Mouse (Mus musculus) liver, embryonic 13.5 days (tissue): ENCODE results near the gene Scube3. TPM values are rescaled to one million over a fixed set of nuclear protein-coding genes. Genes with fewer than 3 reads are reported as not detected.

Experiments
- ATAC-seq: fragments of 200-750 bp; cut with Nextera tagmentation; 2 replicates; pipeline ENCODE4 v1.8.0; 2017; ENCODE audit warnings: low read depth, mild to moderate bottlenecking, moderate number of reproducible peaks, moderate library complexity
- DNase-seq: peaks from one replicate; pipeline ENCODE4 v3.0.0; 2022
- H3K27ac ChIP-seq: fragments of 300-500 bp; sonication (generic); 2 replicates; pipeline ENCODE4 v1.5.1; 2015; ENCODE audit warnings: moderate library complexity, mild to moderate bottlenecking, inconsistent platforms
- H3K27me3 ChIP-seq: fragments of 300-500 bp; sonication (generic); 2 replicates; pipeline ENCODE4 v1.6.1; 2015; ENCODE audit warnings: mild to moderate bottlenecking, inconsistent platforms
- H3K36me3 ChIP-seq: fragments of 300-500 bp; sonication (generic); 2 replicates; pipeline ENCODE4 v1.6.1; 2015; ENCODE audit warnings: mild to moderate bottlenecking, inconsistent platforms
- H3K4me1 ChIP-seq: fragments of 300-500 bp; sonication (generic); replicated peaks from 2 replicates; pipeline ENCODE4 v1.6.1; 2015; ENCODE audit warnings: inconsistent platforms
- H3K4me2 ChIP-seq: fragments of 300-500 bp; sonication (generic); 2 replicates; pipeline ENCODE4 v1.6.1; 2015; ENCODE audit warnings: inconsistent platforms, mild to moderate bottlenecking, moderate library complexity
- H3K4me3 ChIP-seq: fragments of 300-500 bp; sonication (generic); replicated peaks from 2 replicates; pipeline ENCODE4 v1.5.1; 2015; ENCODE audit warnings: mild to moderate bottlenecking, inconsistent platforms
- H3K9ac ChIP-seq: fragments of 300-500 bp; sonication (generic); 2 replicates; pipeline ENCODE4 v1.6.1; 2015; ENCODE audit warnings: mild to moderate bottlenecking, inconsistent platforms
- H3K9me3 ChIP-seq: fragments of 300-500 bp; sonication (generic); replicated peaks from 2 replicates; pipeline ENCODE4 v1.6.1; 2016; ENCODE audit warnings: inconsistent platforms
- WGBS: fragments of 180-500 bp; shearing (Covaris S2); methylation state at CpG from one replicate; pipeline ENCODE4 v1.1.7; 2015; ENCODE audit not compliant: insufficient replicate concordance; 5-methylcytosine and 5-hydroxymethylcytosine counted together
- polyA plus RNA-seq: library from polyadenylated mRNA; unstranded; fragments of >200 nt; fragmentation: Nextera tagmentation; extraction: Ambion mirVana; gene quantifications from 2 replicates; pipeline ENCODE4 v1.2.1, GENCODE M21; 2015

Gene Scube3
- polyA plus RNA-seq, 1 experiment from 2014 or later = 0.29 TPM

DNA sequence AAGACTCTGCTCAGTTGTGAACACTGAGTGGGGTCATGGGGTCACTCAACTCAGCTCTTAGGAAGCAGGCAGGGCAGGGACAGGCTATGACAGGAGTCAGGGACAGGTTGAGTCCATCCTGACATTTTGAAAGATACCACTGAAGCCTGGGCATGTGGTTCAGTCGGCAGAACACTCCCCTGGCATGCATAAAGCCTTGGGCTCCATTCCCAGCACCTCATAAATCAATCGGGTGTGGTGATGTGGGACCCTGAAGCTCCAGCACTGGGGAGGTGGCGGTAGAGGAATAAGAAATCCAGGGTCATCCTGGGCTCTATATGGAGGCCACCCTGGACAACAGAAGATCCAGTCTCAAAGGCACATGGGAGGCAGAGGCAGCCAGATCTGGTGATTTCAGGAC lies 6.4 kb upstream of the Scube3 start:
- 49% methylated on average over 3 of the region's 3 CpGs for WGBS
- no peak overlapping the region for H3K4me3 ChIP-seq
- no peak overlapping the region for H3K9ac ChIP-seq
- H3K27me3 ChIP-seq = peaks cover 49% of the 10 kb centered on the region
- DNase-seq (no peak), ATAC-seq (no peak)
- H3K4me1 ChIP-seq = no peaks in the 10 kb centered on the region
- H3K9me3 ChIP-seq = no peaks in the 10 kb centered on the region
- no peaks in the 10 kb centered on the region for H3K36me3 ChIP-seq
- H3K4me2 ChIP-seq = no peak overlapping the region
- H3K27ac ChIP-seq = no peak overlapping the region

DNA sequence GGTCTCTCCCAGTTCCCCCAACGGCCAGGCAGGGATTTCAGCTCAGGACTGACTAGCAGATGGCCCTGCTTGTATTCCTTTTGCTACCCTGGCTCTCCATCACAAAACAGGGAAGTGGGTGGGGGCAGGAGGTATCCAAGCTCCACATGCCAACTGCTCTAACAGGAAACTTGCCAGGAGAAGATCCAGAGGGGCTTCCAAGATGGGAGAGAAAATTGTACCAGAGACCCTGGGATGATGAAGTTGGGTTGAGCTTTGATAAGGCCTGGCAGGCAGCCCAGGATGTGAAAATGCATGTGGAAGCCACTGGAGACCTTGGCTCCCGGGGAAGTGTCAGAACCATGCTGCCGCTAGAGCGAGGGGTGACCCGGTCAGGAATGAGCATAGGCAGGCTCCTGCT lies 5.7 kb upstream of the Scube3 start:
- H3K4me1 ChIP-seq = 0 out of 2 replicates have a peak, but pooled peaks cover under 1% of the 10 kb centered on the region
- ATAC-seq = no peak

DNA sequence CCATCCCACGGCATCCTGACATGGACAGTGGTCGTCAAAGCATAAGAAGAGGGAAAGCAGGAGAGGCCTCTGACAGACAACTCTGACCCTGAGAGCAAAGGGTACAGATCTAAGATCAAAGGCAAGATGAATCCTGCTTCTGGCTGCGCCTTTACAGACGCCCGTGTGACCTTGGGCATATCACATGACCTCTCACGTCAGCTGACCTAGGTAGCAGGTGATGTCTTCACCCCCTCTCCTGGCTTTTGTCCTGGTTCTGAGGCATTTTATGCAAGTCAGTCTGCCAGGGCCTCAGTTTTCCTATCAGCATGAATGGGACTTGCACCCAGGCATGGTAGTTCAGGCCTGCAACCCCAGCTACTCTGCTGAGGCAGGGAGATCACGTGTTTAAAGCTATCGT lies 3.9 kb upstream of the Scube3 start:
- no peaks in the 10 kb centered on the region for H3K9me3 ChIP-seq
- peaks cover 12% of the 10 kb centered on the region for H3K4me1 ChIP-seq
- peaks cover 74% of the 10 kb centered on the region for H3K27me3 ChIP-seq
- H3K4me3 ChIP-seq = no peak overlapping the region
- H3K36me3 ChIP-seq = no peaks in the 10 kb centered on the region
- no peak overlapping the region for H3K4me2 ChIP-seq
- no peak overlapping the region for H3K9ac ChIP-seq
- DNase-seq = no peak
- ATAC-seq = no peak
- WGBS = 66% methylated on average over 8 of the region's 8 CpGs
- no peak overlapping the region for H3K27ac ChIP-seq

More for the DNA sequence above, 5.7 kb upstream of the Scube3 start:
- DNase-seq = no peak
- no peak overlapping the region for H3K9ac ChIP-seq
- no peaks in the 10 kb centered on the region for H3K9me3 ChIP-seq
- no peak overlapping the region for H3K4me3 ChIP-seq
- no peak overlapping the region for H3K27ac ChIP-seq
- peaks cover 57% of the 10 kb centered on the region for H3K27me3 ChIP-seq
- WGBS = 35% methylated on average over 5 of the region's 5 CpGs
- no peak overlapping the region for H3K4me2 ChIP-seq
- no peaks in the 10 kb centered on the region for H3K36me3 ChIP-seq

DNA sequence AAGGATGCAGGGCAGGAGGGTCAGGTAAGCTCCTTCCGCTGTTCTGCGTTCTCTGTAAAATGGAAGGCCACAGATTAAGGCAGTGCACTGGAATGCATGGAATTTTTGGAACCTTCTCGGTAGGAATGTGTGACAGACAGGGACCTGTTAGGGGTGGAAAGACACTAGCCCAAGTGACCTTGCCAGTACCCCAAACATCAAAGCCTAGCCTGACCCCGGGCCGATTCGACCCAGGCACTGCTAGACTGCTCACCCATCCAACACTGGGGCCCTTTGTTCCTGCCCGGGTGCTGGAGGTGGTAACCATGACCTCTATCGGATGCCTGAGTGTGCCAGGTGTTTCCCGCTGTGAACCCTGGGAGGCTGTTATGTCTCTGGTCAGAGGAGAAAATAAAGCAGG lies 3.3 kb upstream of the Scube3 start:
- no peaks in the 10 kb centered on the region for H3K9me3 ChIP-seq
- no peak overlapping the region for H3K4me2 ChIP-seq
- 64% methylated on average over 9 of the region's 9 CpGs for WGBS
- no peak overlapping the region for H3K27ac ChIP-seq
- no peak for ATAC-seq
- no peak for DNase-seq
- H3K4me3 ChIP-seq = no peak overlapping the region
- peaks cover 81% of the 10 kb centered on the region for H3K27me3 ChIP-seq
- H3K4me1 ChIP-seq = peaks cover 16% of the 10 kb centered on the region
- H3K36me3 ChIP-seq = no peaks in the 10 kb centered on the region
- H3K9ac ChIP-seq = no peak overlapping the region

DNA sequence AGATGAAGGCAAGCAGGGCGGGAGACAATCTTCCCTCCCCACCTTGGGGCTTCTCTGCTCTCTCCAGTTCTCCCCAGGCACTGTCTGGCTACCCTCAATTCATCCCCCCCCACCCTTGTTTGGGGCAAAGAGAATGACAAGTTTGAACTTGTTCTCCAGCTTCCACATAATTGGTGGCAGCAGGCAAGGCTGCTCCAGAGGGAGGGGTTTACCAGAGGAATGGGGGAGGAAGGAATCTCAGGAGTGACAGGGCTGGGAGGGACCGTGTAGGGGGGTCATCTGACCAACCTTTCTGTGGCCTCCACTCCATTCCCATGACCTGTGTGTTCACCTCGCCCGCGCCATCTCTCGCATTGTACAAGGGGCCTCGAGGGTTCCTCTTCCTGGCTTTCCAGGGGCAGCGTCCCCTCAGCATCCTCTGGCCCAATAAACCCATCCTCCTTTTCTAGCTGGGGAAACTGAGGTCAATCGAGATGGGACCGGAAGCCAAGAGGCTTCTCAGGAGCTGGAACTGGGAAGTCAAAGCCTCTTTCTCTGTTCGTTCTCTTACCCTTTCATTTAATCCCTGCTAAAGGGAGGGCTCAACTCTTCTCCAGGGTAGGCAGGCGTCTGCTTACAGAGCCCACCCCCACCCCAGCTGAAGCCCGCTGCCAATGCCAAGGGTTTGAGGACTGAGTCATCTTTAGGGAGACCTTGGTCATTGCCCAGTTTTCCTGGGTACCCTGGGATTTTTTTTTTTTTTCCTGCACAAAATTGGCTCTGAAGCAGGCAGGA lies 1.3 kb upstream of the Scube3 start:
- 16% methylated on average over 13 of the region's 13 CpGs for WGBS
- Histone ChIP-seq H3K4me1 (peaks cover 27% of the 10 kb centered on the region), H3K9me3 (no peaks in the 10 kb centered on the region), H3K4me3 (no peak overlapping the region), H3K27me3 (peaks cover 95% of the 10 kb centered on the region), H3K4me2 (no peak overlapping the region), H3K36me3 (no peaks in the 10 kb centered on the region), H3K27ac (no peak overlapping the region), H3K9ac (no peak overlapping the region)
- no peak for ATAC-seq
- DNase-seq = no peak

DNA sequence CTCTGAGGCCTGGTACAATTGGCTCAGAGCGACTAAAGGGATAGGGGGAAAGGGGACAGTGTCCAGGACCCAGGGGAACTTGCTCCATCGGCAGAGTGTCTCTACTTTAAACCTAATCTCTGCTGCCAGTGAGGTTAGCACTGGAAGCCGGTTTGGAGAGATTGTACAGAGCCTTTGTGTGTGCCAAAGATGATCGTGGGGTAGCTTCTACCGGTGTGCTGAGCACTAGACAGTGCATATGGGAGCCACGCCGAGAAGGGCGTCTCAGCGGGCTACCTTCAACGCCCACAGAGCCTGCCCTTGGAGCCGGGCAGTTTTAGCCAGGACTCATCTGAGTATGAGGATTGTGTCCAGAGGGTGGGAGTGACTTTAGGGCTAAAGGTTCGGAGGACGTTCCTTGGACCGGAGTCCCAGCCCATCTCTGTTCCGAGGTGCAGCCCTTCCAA lies 713 bp upstream of the Scube3 start:
- H3K4me2 ChIP-seq = peak overlapping the region; percentile 71
- peak overlapping the region; percentile 59 for H3K4me3 ChIP-seq
- peaks cover 98% of the 10 kb centered on the region for H3K27me3 ChIP-seq
- H3K4me1 ChIP-seq = peaks cover 27% of the 10 kb centered on the region
- WGBS = 3% methylated on average over 15 of the region's 15 CpGs
- H3K9ac ChIP-seq = no peak overlapping the region
- ATAC-seq (no peak), DNase-seq (no peak)
- no peaks in the 10 kb centered on the region for H3K9me3 ChIP-seq
- H3K36me3 ChIP-seq = no peaks in the 10 kb centered on the region
- no peak overlapping the region for H3K27ac ChIP-seq

DNA sequence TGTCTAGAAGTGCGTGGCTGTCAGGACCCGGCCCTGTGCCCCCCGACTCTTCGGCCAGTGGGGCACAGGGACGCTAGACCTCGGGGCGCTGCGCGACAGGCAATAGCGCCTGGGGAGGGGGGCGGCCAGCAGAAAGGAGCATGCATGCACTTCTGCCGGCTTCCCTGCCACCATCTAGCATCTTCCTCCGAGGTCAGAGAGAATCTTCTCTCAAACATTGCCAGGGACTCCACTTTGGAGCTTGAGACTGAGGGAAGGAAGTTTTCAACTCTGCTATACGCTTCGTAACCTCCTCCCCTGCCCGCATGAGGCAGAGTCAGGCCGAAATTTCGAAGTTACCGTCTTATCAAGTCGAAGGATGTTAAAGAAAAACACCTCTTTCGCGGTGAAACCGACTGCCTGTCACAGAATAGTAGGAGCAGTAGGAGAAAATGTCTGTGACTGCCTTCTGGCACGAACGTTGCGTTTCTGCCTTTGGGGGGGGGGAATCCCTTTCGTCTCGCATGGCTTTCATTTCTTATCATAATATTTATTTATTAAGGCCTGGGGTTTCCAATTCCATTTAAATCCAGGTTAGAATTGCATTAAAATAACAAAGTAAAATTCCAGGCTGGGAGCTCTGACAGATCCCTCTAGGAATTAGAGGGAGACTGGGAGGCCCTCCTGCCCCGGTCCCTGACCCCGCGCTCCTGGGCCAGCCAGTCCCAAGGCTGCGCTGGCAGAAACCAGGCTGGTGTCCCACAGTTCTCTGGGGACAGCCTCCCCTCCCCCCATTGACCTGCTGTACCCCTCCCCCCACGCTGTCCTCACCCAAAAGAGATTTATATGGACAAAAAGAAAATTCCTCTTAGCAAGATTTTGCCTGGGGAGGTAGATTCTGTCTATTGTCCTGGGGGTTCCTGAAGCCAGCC lies 1.0 kb downstream of the Scube3 start:
- Histone ChIP-seq H3K4me2 (peak overlapping the region; percentile 71), H3K36me3 (no peaks in the 10 kb centered on the region), H3K27me3 (peaks cover 97% of the 10 kb centered on the region), H3K27ac (no peak overlapping the region), H3K9me3 (no peaks in the 10 kb centered on the region), H3K9ac (peak overlapping the region; percentile 49), H3K4me3 (peak overlapping the region; percentile 59), H3K4me1 (peaks cover 27% of the 10 kb centered on the region)
- ATAC-seq (no peak), DNase-seq (no peak)
- under 1% methylated on average over 33 of the region's 33 CpGs for WGBS

DNA sequence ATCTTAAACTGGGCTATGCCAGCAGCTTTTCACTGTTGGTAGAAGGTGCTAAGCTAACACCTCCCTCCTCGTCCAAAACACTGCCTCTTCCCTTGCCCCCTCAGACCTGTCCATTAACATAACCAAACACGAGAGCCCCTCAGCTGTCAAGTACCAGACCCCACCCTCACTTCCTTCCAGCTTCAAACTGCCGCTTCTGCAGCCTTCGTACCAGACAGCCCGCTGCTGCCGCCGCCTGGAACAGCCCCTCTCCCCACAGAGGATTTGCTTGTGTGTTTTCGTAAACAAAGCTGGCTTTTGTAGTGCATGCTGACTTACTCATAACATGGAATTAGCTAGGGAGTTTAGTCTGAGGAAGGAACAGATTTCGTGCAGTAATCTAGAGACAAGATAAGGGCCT lies 1.8 kb downstream of the Scube3 start:
- 3% methylated on average over 9 of the region's 9 CpGs for WGBS
- no peak overlapping the region for H3K4me3 ChIP-seq
- no peak for ATAC-seq

DNA sequence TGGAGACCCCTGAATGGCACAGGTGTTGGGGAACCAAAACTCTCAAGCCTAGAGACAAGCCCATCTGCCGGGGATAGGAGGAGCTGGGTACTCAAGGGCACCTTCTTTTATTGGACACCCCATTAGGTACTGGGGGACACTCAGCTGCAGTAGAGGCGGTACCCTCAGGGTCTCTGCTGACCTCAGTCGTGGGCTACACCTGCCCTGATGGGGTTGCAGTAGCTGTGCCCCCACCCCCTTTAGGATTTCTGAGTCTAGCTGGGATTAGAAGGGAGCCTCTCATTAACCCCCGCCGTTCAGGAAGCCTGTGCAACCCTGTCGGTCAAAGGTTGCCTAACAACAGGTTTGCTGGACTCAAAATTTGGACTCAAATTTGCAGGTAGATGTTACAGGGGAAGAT lies 2.3 kb downstream of the Scube3 start:
- ATAC-seq = no peak
- Histone ChIP-seq H3K4me2 (peak overlapping the region; percentile 71), H3K9ac (no peak overlapping the region), H3K27me3 (peaks cover 97% of the 10 kb centered on the region), H3K9me3 (no peaks in the 10 kb centered on the region), H3K36me3 (no peaks in the 10 kb centered on the region), H3K4me3 (no peak overlapping the region), H3K27ac (no peak overlapping the region), H3K4me1 (peaks cover 27% of the 10 kb centered on the region)
- no peak for DNase-seq
- 13% methylated on average over 6 of the region's 6 CpGs for WGBS

More for the DNA sequence above, 1.8 kb downstream of the Scube3 start:
- H3K4me2 ChIP-seq = peak overlapping the region; percentile 71
- peaks cover 97% of the 10 kb centered on the region for H3K27me3 ChIP-seq
- H3K36me3 ChIP-seq = no peaks in the 10 kb centered on the region
- peaks cover 27% of the 10 kb centered on the region for H3K4me1 ChIP-seq
- H3K27ac ChIP-seq = no peak overlapping the region
- DNase-seq = no peak
- H3K9me3 ChIP-seq = no peaks in the 10 kb centered on the region
- H3K9ac ChIP-seq = no peak overlapping the region

DNA sequence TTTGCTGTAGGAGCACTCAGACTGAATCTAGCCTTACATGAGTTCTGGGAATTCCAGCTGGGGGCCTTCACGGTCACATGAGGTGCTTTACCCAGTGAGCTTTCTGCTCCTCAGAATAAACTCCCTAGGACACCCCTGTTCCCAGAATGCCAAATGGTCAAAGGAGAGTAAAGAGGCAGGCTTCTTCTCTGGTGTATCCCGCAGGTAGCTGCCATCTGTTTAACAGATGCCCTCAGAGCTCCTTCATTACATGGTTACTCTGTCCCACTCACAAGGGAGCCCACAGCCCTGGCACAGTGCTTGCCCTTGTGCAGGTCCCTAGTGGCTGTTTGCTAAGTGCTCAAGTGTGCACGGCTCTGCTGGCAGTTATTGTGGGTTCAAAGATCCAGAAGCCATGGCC lies 6.3 kb downstream of the Scube3 start:
- no peak overlapping the region for H3K4me2 ChIP-seq

DNA sequence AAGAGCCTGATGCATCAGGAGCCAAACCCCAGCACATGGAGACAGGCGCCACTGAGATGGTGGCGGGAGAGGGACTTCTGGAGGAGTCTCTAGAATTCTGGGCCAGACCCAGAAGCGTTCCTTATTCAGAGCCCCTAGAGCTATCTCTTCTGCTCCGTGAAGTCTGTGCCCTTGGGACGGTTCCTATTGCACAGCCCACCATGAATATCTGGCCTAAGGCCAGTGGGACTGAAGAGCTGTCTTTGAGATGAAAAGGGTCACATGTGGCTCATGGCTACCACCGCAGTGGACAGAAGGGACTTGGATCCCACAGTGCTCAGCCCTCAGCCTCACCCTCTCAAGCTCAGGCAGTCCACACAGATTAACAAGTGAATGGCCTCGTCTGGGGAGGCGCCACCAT lies 7.8 kb downstream of the Scube3 start:
- H3K4me1 ChIP-seq = peaks cover 1% of the 10 kb centered on the region
- H3K36me3 ChIP-seq = no peaks in the 10 kb centered on the region
- 63% methylated on average over 8 of the region's 8 CpGs for WGBS
- peaks cover 46% of the 10 kb centered on the region for H3K27me3 ChIP-seq
- H3K9ac ChIP-seq = no peak overlapping the region
- H3K4me2 ChIP-seq = no peak overlapping the region
- H3K9me3 ChIP-seq = no peaks in the 10 kb centered on the region
- DNase-seq (no peak), ATAC-seq (no peak)
- H3K27ac ChIP-seq = no peak overlapping the region
- no peak overlapping the region for H3K4me3 ChIP-seq

More for the DNA sequence above, 6.3 kb downstream of the Scube3 start:
- no peaks in the 10 kb centered on the region for H3K36me3 ChIP-seq
- peaks cover 60% of the 10 kb centered on the region for H3K27me3 ChIP-seq
- H3K9me3 ChIP-seq = no peaks in the 10 kb centered on the region
- WGBS = 53% methylated on average over 3 of the region's 3 CpGs
- peaks cover 14% of the 10 kb centered on the region for H3K4me1 ChIP-seq
- H3K27ac ChIP-seq = no peak overlapping the region
- DNase-seq (no peak), ATAC-seq (no peak)
- no peak overlapping the region for H3K9ac ChIP-seq
- no peak overlapping the region for H3K4me3 ChIP-seq
